Mouse (Mus musculus): Measurements from ENCODE around the gene Spint1. TPM values are rescaled to one million over a fixed set of nuclear protein-coding genes. Genes with fewer than 3 reads are reported as not detected.
A peak's percentile ranks its signal among the peaks of the same experiment; 100 is the strongest.

Gene Spint1
- total RNA-seq (2015; ENCODE audit: low replicate concordance) (not detected in 2 replicates), total RNA-seq (2017; ENCODE audit: low replicate concordance) (not detected in 2 replicates)

DNA sequence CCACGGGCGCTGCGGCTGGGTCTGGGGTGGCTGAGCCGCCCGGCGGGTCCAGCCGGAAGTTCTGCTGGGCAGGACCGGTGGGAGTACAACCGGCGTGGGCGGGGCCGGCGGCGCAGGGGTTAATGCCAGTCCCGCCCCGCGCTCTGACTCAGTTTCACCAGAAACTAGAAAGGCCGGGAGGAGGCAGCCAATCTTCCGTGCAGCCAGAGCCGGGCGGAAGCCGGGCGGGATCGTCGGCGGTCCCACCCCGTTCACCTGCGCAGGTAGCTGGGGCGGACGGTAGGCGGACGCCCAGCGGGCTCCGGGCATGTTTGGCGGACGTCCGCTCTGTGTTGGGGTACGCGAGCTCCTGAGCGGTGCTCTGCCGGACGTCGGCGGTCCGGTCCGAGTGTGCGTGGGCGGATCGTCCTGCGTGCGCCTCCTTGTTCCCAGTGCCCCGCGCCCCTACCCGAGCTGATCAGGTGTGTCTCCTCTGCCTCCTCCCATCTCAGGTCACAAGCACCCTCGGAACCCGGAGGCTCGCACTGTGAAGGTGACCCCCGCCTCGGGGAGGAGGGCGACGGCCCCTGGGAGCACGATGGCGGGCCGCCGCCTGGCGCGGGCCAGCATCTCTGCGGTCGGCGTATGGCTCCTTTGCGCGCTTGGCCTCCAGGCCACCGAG is at the start of gene Spint1:
Gene Spint1 (plus strand): TSS at position 153 of the 661 bp plus-strand sequence.
- no peak for ATAC-seq (replicated peaks; ENCODE audit: low FRiP score, poor library complexity, severe bottlenecking)

DNA sequence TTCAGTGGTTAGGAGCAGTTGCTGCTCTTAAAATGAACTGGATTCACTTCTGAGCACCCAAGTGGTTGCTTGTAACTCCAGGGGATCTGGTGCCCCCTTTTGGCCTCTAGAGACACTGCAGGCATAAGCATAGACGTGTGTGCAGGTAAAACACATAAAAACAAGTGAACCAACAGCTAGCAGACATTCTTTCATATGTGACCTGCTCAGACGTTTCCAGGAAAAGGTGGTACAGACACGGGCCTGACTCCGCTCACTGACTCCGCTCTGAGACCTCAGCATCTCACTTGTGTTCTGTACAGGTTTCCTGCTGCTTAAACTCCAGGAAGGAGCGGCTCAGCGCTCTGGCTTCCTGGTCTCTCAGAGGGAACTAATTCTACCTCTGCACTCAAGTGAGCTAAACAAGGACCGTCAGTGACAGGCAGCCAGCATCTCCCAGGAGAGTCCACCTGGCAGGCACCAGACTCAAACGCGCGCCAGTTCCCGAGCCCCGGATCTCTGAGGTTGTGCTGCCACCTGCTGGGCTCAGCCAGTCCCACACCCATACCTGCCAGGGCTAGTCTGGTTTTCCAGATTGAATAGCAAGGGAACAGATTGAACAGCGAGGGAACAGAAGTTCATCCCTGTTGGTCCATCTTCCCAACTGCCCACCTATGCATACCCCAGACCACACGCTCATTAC is 48.0 kb upstream of the Spint1 start:
- ATAC-seq (replicated peaks; ENCODE audit: low FRiP score, poor library complexity, severe bottlenecking), result peak; percentile 97

DNA sequence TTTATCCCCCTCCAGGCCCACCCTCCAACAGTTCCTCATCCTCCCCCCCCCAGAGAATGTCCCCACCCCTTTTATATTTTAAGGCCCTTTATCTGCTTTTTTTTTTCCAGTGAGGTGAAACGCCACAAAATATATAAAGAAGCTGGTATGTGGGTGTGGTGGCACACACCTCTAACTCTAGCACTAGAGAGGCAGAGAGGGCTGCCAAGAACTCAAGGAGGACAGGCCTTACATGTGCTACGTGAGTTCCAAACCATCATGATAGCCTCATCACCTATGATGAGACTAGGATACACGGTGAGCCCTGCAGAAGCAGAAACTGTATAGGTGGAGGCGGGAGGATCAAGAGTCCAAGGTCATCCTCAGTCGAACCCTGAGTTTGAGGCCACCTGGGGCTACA is 46.2 kb upstream of the Spint1 start:
- no peak for ATAC-seq (replicated peaks; ENCODE audit: low FRiP score, poor library complexity, severe bottlenecking)

DNA sequence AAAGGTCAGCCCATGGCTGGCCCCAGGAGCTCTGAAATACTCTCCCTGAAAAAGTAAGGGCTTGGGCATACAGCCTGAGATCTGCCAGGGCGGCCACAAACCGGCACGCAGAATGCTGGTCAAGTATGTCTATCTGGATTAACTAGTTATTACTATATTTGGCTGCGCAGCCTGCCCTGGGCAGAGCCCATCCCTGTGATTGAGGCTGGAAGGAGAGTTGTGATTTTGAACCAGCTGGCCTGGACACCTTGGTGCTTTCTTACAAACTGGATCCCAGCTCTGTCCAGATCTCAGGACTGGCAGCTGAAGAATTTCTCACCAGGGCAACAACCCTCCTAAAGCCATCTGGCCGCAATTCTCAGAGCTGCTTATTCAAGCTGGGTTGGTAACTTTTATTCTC is 43.0 kb upstream of the Spint1 start:
- no peak for ATAC-seq (replicated peaks; ENCODE audit: low FRiP score, poor library complexity, severe bottlenecking)

DNA sequence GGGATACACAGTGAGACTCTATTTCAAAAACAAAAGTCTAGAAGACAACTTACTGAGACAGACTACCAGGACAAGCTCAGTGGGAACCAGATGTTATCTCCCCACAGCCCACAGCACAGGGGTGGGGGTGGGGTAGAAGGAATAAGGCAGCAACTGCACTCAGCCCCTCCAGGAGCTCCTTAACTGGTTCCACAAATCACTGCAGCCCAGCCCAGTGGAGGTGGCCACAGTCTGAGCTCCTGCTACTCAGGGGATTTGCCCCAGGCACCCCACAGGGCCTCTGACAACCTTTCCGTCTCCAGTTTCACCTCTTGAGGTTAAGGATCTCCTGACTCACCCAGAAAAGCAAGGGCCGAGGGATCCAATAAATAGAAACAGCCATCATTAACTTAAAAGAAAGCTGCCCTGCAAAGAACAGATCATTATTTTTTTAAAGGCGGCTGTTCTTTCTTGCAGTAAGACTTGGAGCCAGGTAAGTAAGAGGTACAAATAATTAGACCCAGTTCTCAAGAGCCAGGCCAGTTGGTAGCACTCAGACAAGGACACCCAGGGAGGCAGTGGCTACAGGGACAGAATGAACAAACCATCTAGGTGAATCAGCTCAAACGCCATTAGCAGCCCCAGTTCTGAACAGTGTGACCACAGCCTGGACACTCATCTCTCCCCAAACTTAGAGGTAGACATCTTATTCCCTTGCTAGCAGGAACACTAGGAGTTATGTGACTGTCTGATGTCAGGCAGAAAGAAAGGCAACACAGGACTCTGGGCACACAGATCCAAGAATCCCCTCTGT is 40.6 kb upstream of the Spint1 start:
- no peak for ATAC-seq (replicated peaks; ENCODE audit: low FRiP score, poor library complexity, severe bottlenecking)

DNA sequence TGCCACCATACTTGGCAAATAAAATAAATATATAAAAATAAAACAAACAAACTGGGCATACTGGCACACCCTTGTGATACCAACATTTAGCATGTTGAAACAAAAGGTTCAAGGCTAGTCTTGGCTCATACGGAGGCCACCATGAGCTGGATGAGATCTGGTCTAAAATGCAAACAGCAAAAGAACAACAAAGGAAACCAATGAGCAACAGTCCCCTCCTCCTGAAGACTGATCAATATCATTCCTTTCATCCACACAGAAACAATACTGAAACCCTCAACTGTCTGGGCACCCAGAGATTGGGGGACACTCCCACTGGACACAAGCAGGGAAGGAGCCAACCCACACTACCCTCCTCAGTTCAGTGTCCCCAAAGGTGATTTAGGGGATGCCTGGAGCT is 39.7 kb upstream of the Spint1 start:
- ATAC-seq (replicated peaks; ENCODE audit: low FRiP score, poor library complexity, severe bottlenecking), result no peak

DNA sequence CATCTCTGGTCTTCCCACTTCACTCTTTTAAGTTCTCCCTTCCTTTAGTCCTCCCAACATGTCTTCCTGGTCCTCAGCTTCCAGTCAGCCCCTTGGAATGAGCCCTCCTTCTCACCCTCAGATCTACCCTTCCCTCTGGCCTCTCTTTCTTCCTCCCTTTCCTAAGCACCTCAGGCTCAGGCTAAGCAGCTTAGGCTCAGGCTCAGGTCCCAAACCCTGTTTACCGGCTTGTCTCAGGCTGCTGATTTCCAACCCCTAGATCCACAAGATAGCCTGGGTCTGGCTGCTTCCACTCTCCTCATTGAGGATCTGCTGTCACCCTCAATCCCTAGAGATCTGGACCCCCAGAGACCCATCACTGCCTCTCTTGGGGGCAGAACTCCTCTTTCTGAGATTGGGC is 39.1 kb upstream of the Spint1 start:
- ATAC-seq (replicated peaks; ENCODE audit: low FRiP score, poor library complexity, severe bottlenecking), result no peak

DNA sequence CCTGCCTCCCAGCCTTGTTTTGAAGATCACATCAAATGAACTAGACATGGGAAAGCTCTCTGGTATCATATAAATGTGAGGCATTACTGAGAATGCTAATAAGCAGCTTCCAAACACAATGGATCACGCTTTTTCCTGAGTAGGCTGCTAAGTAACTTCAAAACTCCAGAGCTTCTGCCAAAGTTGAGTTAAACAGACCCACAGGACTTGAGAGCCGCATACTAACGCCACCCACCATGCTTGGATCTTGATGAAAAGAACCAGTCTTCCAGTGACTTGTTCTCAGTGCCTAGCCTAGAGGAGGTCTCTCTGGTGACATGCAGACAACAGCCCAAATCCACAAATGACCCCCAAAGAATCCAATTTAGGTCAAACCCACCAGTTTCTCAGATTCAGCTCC is 38.2 kb upstream of the Spint1 start:
- no peak for ATAC-seq (replicated peaks; ENCODE audit: low FRiP score, poor library complexity, severe bottlenecking)

DNA sequence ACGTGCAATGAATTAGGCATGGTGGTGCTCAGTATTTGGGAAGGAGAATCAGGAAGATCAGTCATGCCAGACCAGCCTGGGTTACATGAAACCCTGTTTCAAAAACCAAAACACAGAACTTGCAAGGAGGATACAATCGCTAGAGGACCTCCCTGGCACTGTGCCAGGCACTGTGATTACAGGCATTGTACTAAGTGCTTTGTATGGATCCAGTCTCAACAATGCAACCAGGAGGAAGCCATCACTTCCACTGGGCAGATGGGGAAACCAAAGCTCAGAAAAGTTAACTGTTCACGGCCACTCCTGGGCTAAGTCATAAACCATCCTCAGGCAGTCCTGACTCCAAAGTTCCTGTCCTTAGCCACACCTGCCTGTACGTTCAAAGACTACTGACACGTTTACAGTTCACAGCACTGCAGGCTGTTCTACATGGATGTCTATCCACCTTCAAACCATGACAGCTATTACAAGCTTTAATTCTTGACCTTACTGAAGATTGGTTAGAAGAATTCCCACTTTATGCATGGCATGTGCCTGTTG is 34.2 kb upstream of the Spint1 start:
- no peak for ATAC-seq (replicated peaks; ENCODE audit: low FRiP score, poor library complexity, severe bottlenecking)

DNA sequence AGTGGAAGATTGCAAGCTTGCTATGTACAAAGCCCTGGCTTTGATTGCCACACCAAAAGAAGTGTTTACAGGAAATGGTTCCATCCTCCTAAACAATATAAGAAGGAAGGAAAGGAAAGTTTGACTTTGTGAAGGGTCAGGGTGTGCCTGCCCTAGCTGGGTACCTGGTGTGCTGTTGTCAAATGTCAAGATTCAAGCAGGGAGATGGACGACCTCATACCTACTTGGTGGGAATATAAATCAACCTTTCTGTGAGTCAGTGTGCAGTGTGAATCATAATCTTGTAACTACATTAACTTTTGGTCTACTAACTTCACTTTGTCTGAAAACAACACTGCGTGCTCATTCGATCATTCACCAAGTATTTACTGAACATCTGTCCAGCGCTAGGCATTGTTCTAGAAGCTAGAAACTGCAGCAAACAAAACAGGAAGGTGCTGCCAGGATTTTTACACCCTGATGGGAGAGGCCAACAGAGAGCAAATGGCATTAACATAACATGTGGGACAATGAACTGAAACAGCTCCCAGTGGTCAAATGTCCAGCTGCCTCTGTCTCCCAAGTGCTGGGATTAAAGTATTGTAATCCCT is 33.2 kb upstream of the Spint1 start:
- no peak for ATAC-seq (replicated peaks; ENCODE audit: low FRiP score, poor library complexity, severe bottlenecking)

DNA sequence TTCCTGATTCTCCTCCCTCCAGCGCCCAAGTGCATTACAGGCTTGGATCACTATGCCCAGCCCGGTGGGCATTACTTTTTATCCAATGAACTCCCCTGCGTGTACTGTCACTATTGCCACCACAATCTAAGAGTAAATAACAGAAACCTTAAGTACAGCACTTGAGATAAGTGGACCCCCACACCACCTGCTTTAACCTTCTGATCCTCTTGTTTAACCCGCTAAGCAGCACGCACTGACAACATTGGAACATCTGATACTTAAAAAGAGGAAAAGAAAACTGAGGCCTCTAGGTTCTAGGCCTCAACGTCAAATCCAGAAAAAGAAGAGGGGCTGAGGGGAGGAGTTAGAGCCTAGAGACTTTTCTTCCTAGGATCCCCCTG is 29.2 kb upstream of the Spint1 start:
- ATAC-seq (replicated peaks; ENCODE audit: low FRiP score, poor library complexity, severe bottlenecking), result peak; percentile 11; the same call in 1 of the 2 replicates

DNA sequence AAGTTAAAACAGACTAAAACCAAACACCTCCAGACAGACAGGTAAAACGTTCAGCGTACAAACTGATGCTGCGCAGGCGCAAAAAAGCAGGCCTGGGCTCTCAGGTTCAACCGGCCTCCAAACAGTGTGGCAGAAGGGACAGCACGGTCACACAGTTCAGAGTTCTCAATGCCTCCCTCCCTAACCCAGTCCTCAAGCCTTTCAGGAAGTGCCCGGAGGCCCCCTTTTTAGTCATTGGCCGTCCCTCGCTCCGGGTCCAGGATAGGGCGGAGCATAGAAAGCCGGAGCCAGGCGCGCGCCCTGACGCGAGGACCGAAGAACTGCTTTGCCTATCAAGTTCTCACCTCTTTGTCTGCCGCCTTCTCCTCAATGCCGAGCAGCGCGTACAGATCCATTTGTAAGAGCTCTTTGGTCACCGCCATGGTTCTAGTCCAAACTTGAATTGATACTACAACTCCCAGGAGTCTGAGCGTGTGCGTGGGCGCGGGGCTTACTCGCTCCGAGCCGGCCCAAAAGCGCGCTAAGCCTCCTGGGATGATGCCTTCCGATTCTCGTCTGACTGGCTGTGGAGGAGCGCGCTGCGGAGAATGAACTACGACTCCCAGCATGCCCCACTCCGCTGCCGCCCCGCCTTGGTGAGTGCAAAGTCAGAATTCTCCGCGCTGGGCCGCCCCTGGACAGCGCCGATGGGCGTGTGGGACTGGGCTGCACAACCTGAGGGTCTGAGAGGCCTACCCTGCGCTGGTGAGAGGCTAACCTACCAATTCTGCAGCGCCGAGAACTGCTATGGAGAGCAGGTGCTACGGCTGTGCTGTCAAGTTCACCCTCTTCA is 28.6 kb upstream of the Spint1 start, which contains the start of the genes Zfyve19 and Dnajc17:
Gene Zfyve19 (plus strand): TSS at position 274 of the 832 bp plus-strand sequence.
Gene Dnajc17 (minus strand): TSS at position 452 of the 832 bp plus-strand sequence.
- peak; percentile 97 for ATAC-seq (replicated peaks; ENCODE audit: low FRiP score, poor library complexity, severe bottlenecking)

DNA sequence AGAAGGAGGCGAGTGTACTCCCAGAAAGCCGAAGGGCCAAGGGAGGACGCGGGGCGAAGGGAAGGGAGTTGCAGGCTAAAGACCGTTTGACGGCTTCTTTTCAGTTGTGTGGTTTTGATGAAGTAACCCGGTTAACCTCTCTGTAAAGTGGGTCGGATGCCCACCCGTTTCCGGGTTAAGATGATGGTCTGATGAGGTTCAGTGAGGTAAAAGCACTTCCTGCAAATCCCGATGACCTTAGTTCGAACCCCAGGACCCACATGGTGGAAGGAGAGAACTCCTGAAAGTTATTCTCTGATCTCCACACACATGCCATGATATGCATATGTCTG is 28.0 kb upstream of the Spint1 start:
- ATAC-seq (replicated peaks; ENCODE audit: low FRiP score, poor library complexity, severe bottlenecking), result no peak; the same call in 1 of the 2 replicates

DNA sequence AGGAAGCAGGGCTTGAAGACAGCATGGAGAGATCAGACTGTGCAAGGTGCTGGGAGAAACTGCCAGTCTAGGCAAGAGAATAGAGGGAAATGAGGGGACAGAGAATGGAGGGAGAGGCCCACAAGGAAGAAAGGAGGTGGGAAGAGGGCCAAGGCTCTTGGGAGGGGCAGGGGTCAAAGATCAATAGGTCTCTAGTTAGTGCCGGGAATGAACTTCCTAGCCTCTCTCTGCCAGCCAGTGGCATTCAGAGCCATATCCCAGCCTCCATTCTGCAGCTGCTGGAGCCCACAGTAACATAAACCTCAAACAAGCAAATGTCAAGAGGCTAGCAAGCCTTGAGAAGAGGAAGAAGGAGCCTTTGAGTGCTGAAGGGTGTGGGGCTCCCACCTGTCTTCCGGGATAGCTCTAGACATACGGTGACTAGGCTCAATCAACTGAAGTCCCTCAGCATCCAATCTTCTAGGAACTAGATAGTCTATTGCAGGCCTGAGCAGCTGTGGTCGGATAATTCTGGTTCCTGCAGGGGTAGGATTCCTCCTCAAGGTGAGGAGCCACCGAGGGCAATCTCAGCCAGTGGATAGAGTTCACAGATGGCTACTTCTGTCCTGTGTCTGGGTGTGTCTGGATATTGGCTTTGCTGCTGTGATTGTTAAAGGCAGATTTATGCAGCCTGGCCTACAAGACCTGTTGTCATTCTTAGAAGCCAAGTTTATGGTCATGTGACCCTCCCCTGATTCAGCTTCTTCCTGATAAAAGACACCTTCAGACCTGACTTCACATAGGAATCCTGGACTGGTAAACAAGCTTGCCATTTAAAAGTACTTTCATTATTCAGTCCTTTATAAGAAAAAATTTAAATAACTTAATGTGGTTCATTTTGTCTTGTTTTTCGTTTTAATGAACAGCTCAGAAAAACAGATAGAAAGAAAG is 7.1 kb upstream of the Spint1 start, which contains the start of gene Ppp1r14d:
Gene Ppp1r14d (minus strand): TSS at position 132 of the 930 bp plus-strand sequence.
- no peak for ATAC-seq (replicated peaks; ENCODE audit: low FRiP score, poor library complexity, severe bottlenecking)

DNA sequence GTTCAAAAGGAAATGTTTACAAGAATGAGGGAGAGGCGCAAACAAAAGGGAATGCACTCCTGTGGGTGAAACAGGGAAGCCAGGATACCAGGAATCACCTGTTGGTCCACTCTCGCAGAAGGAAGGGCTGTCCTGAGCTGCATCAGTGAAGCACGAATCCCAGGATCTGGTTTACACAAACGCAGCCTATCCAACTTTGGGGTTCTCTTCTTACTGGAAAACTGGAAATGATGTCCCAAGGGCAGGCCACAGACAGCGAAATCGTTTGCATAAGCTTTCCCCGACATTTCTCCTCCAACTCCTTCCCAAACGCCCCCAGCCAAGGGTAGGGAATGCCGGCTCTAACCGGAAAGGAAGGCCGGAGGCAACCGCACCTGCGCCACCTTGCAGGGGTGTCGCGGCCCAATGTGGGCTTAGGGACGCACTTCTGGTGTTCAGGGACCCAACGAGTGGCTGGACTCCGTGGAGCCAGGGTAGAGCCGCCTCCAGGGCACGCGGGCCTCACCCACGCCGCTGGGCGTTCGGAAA is 416 bp upstream of the Spint1 start:
- ATAC-seq (replicated peaks; ENCODE audit: low FRiP score, poor library complexity, severe bottlenecking), result no peak

DNA sequence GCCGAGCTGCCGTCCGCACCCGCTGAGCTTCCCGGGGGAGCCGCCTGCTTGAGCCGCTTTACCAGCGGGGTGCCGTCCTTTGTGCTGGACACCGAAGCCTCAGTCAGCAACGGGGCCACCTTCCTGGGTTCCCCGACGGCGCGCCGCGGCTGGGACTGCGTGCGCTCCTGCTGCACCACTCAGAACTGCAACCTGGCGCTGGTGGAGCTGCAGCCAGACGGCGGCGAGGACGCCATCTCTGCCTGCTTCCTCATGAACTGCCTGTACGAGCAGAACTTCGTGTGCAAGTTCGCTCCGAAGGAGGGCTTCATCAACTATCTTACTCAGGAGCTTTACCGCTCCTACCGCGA is 684 bp downstream of the Spint1 start:
- ATAC-seq (replicated peaks; ENCODE audit: low FRiP score, poor library complexity, severe bottlenecking), result no peak

DNA sequence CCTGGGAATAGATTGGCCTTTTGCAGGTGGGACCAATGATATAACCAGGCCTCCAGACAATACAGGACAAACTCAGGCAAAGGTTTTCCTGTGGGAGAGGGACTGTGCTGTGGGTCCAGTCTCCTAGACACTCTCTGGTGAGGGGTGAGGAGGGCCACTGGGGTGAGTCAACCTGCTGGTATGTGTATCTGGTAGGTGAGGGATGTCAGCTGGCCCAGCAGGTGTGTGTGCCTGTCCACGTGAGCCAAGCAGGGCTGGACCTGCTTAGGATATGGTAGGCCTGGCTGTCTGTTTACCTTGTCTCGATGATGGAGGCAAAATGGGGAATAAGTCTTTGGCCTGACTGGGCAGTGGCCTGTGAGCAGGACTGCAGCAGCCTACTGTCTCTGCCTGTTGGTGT is 1.5 kb downstream of the Spint1 start:
- ATAC-seq (replicated peaks; ENCODE audit: low FRiP score, poor library complexity, severe bottlenecking), result no peak

Measured in erythroid progenitor cell, adult 5-6 weeks (primary cell).